Mouse (Mus musculus): ENCODE results near the gene Lrrc56.

- TF ChIP-seq CTCF (conservative IDR thresholded peaks at IDR 0.05; ENCODE audit: low read length) (no peak), NANOG (IDR thresholded peaks at IDR 0.05; ENCODE audit: borderline replicate concordance, low read length) (no peak), POU5F1 (IDR thresholded peaks at IDR 0.05; ENCODE audit: borderline replicate concordance, low read length) (no peak)
These were observed 24.2 kb downstream of the Lrrc56 start for GRCm38 (mm10) chr7:141218141-141218540.
